Mouse (Mus musculus): ENCODE data around the gene Bsg.
A peak's percentile ranks its signal among the peaks of the same experiment; 100 is the strongest.

Bsg gene

GRCm38 (mm10) chr10:79705951-79706350 lies 1.7 kb downstream of the Bsg start:
- DNase-seq = no peak

DNA sequence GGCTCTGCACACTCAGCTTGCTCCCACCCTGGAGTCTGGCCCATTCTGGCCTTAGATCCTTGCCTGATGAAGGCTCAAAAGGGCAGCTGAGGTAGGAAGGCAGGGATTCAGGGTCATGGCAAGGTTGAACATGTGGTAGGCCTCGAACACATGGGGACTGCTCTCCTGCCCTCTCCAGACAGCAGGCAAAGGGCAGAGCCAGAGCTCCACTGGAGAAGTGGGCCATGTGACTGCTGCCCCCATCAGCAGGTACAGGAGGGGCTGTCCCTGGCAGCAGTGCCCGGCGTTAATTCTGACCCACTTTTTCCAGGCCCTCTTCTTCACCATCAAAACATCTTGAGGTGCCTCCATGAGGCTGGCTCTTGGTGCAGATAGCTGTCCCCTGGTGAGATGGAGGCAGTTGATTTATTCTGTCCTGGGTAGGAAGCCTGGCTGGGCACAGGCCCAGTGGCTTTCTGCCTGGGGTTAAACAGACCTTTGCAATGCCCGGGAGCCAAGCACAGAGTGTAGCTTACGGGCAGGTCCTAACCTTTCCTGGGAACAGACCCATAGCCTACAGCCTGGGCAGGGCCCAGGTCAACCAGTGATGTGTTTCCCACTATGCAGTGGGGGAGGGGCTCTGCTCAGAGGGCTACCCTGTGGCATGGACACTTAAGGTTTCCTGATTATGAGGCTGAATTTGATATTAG lies 2.3 kb downstream of the Bsg start:
- DNase-seq = peak; percentile 47 to 51

GRCm38 (mm10) chr10:79707162-79707561 lies 2.9 kb downstream of the Bsg start:
- DNase-seq = peak; percentile 47 to 49

DNA sequence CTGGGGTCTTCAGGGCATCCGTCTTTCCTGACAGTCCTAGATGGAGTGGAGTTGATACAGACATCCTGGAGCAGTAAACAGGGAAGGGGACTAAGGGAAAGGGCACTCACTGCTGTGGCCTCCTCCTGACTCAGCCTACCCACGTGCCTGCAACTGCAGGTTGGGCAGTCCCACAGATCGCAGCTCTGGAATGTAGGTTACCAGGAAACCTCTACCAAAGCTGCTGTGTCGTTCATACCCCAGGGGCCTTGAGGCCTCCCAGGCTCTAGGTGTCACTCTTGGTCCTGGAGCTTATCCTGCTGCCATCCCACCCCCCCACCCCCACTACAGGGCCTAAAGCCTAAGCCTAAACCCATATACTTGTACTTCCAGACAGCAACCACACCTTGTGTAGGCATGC lies 3.5 kb downstream of the Bsg start:
- DNase-seq = no peak

- peak in 1 of 2 experiments; percentile 36 for DNase-seq
Observed at GRCm38 (mm10) chr10:79708668-79709067, 4.4 kb downstream of the Bsg start.

GRCm38 (mm10) chr10:79709307-79709706 lies 5.0 kb downstream of the Bsg start:
- no peak for DNase-seq

GRCm38 (mm10) chr10:79712029-79712428 lies 7.7 kb downstream of the Bsg start:
- DNase-seq = peak; percentile 20 to 50

GRCm38 (mm10) chr10:79712499-79713126 lies 8.3 kb downstream of the Bsg start:
- peak; percentile 94 to 96 for DNase-seq

DNA sequence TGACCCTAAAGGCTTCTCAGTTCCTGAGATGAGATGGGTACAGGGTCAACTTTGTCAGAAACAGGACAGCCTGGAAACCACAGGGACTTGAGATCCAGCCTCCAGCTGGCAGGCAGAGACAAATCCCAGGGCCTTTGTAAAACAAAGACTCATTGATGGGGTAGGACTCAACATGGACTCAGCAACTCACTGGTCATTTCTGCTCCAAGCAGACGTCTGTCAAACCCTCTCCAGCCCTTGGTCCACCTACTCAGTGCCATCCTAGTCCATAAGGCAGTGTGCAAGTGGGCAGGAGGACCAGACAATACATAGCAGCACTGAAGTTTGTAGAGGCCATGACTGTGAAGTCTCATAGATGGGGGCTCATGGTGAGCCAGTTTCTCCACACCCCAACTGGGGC lies 8.9 kb downstream of the Bsg start:
- DNase-seq = peak in 1 of 2 experiments; percentile 13

GRCm38 (mm10) chr10:79714996-79715395 lies 10.7 kb downstream of the Bsg start:
- DNase-seq = peak; percentile 81 to 84

DNA sequence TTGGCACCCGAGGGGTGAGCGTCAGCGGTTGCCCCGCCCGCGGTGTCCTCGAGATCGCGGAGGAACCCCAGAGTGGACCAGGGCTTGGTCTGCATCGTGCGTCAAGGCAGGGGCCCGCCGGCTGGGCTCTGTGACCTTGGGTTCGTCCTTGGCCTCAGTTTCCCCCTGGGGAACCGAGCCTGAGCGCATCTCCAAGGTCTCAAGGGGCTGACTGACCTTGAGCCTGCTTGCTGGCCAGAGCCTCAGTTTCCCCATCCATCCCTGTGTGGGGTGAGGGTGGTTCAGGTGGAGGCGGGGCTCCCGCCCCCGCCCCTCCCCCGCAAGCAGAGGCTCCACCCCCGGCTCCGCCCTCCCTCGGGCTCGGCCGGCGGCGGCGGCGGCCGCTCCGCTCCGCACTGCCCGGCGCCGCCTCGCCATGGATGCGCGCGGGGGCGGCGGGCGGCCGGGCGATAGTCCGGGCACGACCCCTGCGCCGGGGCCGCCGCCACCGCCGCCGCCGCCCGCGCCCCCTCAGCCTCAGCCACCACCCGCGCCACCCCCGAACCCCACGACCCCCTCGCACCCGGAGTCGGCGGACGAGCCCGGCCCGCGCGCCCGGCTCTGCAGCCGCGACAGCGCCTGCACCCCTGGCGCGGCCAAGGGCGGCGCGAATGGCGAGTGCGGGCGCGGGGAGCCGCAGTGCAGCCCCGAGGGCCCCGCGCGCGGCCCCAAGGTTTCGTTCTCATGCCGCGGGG lies 12.1 kb downstream of the Bsg start, which contains the start of gene Hcn2:
Gene Hcn2, plus strand, starts transcription at position 381 of the 734 bp plus-strand sequence.
- DNase-seq = peak; percentile 76 to 78

- DNase-seq = peak; percentile 62 to 63
Observed at GRCm38 (mm10) chr10:79716988-79717355, 12.7 kb downstream of the Bsg start.

GRCm38 (mm10) chr10:79717640-79718357 lies 13.5 kb downstream of the Bsg start:
- peak; percentile 74 to 79 for DNase-seq

GRCm38 (mm10) chr10:79721089-79721488 lies 16.8 kb downstream of the Bsg start:
- no peak for DNase-seq

DNA sequence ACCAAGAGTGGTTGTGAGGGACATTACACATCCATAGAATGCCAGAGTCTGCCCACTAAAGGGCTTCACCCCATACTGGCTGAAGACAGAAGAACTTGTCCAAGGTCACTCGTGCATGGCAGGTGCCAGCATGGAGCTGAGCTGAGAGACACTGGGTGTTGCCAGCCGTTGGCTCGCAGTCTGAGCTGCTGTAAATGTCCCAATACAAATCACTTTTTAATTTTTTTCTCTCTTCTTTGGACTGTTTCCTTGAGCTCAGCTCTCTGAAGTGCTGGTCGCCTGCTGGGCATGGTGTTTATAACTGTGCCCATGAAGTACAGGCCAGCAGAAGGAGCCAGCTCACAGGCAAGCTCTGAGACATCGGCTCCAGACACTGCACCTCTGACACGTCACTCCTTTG lies 18.8 kb downstream of the Bsg start:
- peak in 1 of 2 experiments; percentile 68 for DNase-seq

DNA sequence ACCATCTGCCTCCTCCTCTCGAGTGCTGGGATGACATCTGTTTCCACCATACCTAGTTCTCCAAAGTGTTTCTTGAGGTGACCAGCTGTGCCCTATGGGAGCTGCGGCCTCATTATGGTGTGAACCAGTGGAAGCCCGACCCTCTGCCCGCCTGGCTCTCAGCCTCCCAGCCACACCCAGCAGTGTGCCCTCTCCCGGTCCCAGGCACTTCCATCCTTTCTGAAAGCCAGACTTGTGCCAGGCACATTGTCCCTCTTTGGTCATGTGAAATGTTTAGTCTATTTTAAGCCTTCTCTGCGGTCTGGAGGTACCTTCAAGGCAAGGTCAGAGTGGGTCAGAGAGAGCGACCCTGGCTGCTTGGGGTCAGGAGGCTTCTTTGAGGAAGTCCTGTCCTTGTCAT lies 19.4 kb downstream of the Bsg start:
- peak in 1 of 2 experiments; percentile 19 for DNase-seq

DNA sequence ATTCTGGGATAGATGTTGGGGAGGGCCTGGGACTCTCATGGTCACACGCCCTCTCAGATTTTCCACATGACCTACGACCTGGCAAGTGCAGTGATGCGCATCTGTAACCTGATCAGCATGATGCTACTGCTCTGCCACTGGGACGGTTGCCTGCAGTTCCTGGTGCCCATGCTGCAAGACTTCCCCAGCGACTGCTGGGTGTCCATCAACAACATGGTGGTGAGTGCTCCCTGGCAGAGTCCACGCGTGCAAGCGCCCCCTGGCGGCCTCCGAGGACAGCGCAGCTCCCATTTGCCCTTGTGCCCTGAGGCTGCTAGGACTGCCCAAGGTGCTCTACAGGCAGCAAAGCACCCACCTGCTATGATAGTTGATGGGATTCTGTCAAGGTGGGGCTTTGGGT lies 21.8 kb downstream of the Bsg start:
- DNase-seq = peak; percentile 65 to 71

DNA sequence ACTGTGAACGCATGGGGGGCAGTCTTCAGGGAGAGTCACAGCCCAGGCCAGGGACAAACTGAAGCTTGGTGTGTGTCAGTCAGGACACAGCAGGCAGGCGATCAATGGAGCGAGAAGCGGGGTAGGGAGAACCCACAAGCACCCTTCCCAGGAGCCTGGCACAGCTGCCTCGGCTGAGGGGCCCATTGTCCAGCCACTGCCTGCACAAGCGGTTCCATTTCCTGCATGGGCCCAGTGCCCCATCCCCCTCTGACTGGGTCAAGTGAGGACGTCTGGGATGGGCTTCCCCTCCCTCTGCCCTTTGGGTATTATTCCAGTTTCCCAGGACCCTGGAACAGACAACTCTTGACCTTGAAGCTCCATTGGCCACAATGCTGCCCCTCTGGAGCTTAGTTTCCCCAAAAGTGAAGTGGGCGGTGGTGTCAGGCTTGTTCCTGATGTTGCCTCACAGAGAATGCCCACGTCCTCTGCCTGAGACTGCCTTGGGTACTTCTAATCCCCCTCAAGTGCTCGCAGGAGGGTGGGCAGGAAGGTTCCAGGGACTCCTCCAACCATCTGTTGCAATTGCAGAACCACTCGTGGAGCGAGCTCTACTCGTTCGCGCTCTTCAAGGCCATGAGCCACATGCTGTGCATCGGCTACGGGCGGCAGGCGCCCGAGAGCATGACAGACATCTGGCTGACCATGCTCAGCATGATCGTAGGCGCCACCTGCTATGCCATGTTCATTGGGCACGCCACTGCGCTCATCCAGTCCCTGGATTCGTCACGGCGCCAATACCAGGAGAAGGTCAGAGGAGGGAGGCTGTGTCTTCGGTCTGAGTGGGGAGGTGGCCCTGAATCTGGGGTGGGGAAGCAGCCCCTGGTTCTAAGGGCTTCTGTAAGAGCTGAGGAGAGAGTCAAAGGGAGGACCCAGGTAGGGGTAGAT lies 24.3 kb downstream of the Bsg start:
- no peak for DNase-seq

DNA sequence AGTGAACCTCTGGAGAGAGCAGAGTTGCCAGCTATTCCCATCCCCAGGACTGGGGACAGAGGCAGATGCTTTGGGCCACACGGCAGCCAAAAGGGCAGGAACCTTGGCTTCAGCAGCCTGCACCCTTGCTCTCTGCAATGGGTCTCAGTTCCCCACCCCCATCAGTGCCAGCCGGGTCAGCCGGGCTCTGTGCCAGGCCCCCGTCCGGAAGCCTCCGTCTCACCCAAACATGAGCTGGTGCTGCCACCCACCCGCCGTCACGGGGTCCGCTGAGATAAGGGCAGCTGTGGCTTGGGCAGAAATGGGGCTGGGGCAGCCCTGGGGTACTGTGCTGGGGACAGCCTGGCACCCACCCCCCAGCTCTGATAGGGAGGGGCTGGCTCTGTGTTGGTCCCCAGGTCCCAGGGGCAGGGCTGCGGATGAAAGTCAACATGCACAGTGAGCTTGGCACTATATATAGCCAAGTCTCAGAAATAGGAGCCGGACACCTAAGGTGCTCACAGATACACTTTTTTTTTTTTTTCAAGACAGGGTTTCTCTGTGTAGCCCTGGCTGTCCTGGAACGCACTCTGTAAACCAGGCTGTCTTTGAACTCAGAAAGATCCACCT lies 25.2 kb downstream of the Bsg start:
- peak; percentile 70 to 73 for DNase-seq

DNA sequence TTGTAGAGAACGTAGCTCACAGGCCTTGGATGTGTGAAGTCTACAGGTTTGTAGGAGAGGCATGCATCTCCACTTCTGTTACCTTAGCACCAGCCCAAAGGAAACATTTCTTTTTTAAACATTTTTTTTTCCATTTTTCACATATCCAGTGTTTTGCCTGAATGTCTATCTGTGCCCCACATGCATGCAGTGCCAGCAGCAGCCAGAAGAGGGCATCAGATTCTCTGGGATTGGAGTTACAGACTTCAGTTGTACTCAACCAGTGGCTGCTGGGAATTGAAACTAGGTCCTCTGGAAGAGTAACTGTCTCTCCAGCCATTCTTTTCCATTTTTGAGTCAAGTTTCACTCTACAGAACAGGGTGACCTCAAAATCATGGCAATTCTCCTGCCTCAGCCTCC lies 28.2 kb downstream of the Bsg start:
- DNase-seq = peak; percentile 60 to 70

DNA sequence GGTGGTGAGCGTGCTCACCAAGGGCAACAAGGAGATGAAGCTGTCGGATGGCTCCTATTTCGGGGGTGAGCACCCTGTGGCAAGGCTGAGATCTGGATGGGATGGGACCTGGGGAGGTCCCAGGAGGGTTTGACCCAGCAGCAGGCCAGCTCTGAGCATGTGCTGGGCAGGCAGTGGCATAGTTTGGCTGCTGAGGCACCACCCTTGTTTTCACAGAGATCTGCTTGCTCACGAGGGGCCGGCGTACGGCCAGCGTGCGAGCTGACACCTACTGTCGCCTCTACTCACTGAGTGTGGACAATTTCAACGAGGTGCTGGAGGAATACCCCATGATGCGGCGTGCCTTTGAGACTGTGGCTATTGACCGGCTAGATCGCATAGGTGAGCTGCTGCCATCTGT lies 29.6 kb downstream of the Bsg start:
- no peak for DNase-seq

Measured in cerebellum, postnatal 10 days (tissue).